Mouse (Mus musculus): Measurements from ENCODE around the gene Ceacam19. TPM values are rescaled to one million over a fixed set of nuclear protein-coding genes. Genes with fewer than 3 reads are reported as not detected.

The Ceacam19 gene
- polyA plus RNA-seq, 1 experiment from 2014 or later = not detected

- Histone ChIP-seq H3K9ac (ENCODE audit: low read length) (no peak overlapping the region), H3K9me3 (ENCODE audit: control insufficient read depth, low read length) (no peaks in the 10 kb centered on the region), H3K4me3 (ENCODE audit: low read depth, low read length) (no peak overlapping the region), H3K4me2 (ENCODE audit: low read depth, low read length, severe bottlenecking) (no peak overlapping the region), H3K36me3 (ENCODE audit: control insufficient read depth, insufficient read depth, low read length) (no peaks in the 10 kb centered on the region), H3K4me1 (replicated peaks; ENCODE audit: control insufficient read depth, insufficient read depth, low read length) (no peaks in the 10 kb centered on the region), H3K27me3 (ENCODE audit: control insufficient read depth, insufficient read depth, low read length) (no peaks in the 10 kb centered on the region), H3K27ac (ENCODE audit: low read depth, low read length) (no peak overlapping the region)
- ATAC-seq (replicated peaks; ENCODE audit: low FRiP score) (no peak), DNase-seq (ENCODE audit: low spot score) (no peak)
- WGBS = 90% methylated on average over 16 of the region's 16 CpGs
Measured at GRCm38 (mm10) chr7:19867751-19868399, 19.9 kb downstream of the Ceacam19 start.

- no peaks in the 10 kb centered on the region for H3K4me1 ChIP-seq (replicated peaks; ENCODE audit: control insufficient read depth, insufficient read depth, low read length)
- no peaks in the 10 kb centered on the region for H3K36me3 ChIP-seq (ENCODE audit: control insufficient read depth, insufficient read depth, low read length)
- H3K4me3 ChIP-seq (ENCODE audit: low read depth, low read length) = no peak overlapping the region
- DNase-seq (ENCODE audit: low spot score) = no peak
- no peaks in the 10 kb centered on the region for H3K27me3 ChIP-seq (ENCODE audit: control insufficient read depth, insufficient read depth, low read length)
- no peak overlapping the region for H3K9ac ChIP-seq (ENCODE audit: low read length)
- no peak overlapping the region for H3K27ac ChIP-seq (ENCODE audit: low read depth, low read length)
- 88% methylated on average over 6 of the region's 6 CpGs for WGBS
- ATAC-seq (replicated peaks; ENCODE audit: low FRiP score) = no peak
- H3K4me2 ChIP-seq (ENCODE audit: low read depth, low read length, severe bottlenecking) = no peak overlapping the region
- H3K9me3 ChIP-seq (ENCODE audit: control insufficient read depth, low read length) = no peaks in the 10 kb centered on the region
Measured at GRCm38 (mm10) chr7:19866490-19866889, 21.3 kb downstream of the Ceacam19 start.

GRCm38 (mm10) chr7:19865246-19866036 lies 22.3 kb downstream of the Ceacam19 start:
- 88% methylated on average over 8 of the region's 8 CpGs for WGBS
- Histone ChIP-seq H3K9ac (ENCODE audit: low read length) (no peak overlapping the region), H3K9me3 (ENCODE audit: control insufficient read depth, low read length) (no peaks in the 10 kb centered on the region), H3K27ac (ENCODE audit: low read depth, low read length) (no peak overlapping the region), H3K36me3 (ENCODE audit: control insufficient read depth, insufficient read depth, low read length) (no peaks in the 10 kb centered on the region), H3K4me3 (ENCODE audit: low read depth, low read length) (no peak overlapping the region), H3K4me2 (ENCODE audit: low read depth, low read length, severe bottlenecking) (no peak overlapping the region), H3K27me3 (ENCODE audit: control insufficient read depth, insufficient read depth, low read length) (no peaks in the 10 kb centered on the region), H3K4me1 (replicated peaks; ENCODE audit: control insufficient read depth, insufficient read depth, low read length) (no peaks in the 10 kb centered on the region)
- DNase-seq (ENCODE audit: low spot score) (no peak), ATAC-seq (replicated peaks; ENCODE audit: low FRiP score) (no peak)

- no peaks in the 10 kb centered on the region for H3K4me1 ChIP-seq (replicated peaks; ENCODE audit: control insufficient read depth, insufficient read depth, low read length)
- no peak overlapping the region for H3K4me3 ChIP-seq (ENCODE audit: low read depth, low read length)
- no peak for DNase-seq (ENCODE audit: low spot score)
- H3K36me3 ChIP-seq (ENCODE audit: control insufficient read depth, insufficient read depth, low read length) = no peaks in the 10 kb centered on the region
- no peak overlapping the region for H3K27ac ChIP-seq (ENCODE audit: low read depth, low read length)
- no peak for ATAC-seq (replicated peaks; ENCODE audit: low FRiP score)
- WGBS = 38% methylated on average over 2 of the region's 2 CpGs
- no peaks in the 10 kb centered on the region for H3K27me3 ChIP-seq (ENCODE audit: control insufficient read depth, insufficient read depth, low read length)
- no peak overlapping the region for H3K9ac ChIP-seq (ENCODE audit: low read length)
- no peak overlapping the region for H3K4me2 ChIP-seq (ENCODE audit: low read depth, low read length, severe bottlenecking)
- H3K9me3 ChIP-seq (ENCODE audit: control insufficient read depth, low read length) = no peaks in the 10 kb centered on the region
Measured at GRCm38 (mm10) chr7:19864241-19864640, 23.5 kb downstream of the Ceacam19 start.

- H3K4me2 ChIP-seq (ENCODE audit: low read depth, low read length, severe bottlenecking) = no peak within 1 kb of the TSS
- H3K27ac ChIP-seq (ENCODE audit: low read depth, low read length) = no peak within 1 kb of the TSS
- DNase-seq (ENCODE audit: low spot score) (no peak), ATAC-seq (replicated peaks; ENCODE audit: low FRiP score) (no peak)
- WGBS = 80% methylated on average over 9 of the region's 9 CpGs
- no peaks in the 10 kb centered on the region for H3K4me1 ChIP-seq (replicated peaks; ENCODE audit: control insufficient read depth, insufficient read depth, low read length)
- no peaks in the 10 kb centered on the region for H3K36me3 ChIP-seq (ENCODE audit: control insufficient read depth, insufficient read depth, low read length)
- H3K9me3 ChIP-seq (ENCODE audit: control insufficient read depth, low read length) = no peaks in the 10 kb centered on the region
- no peak within 1 kb of the TSS for H3K4me3 ChIP-seq (ENCODE audit: low read depth, low read length)
- H3K9ac ChIP-seq (ENCODE audit: low read length) = no peak within 1 kb of the TSS
- H3K27me3 ChIP-seq (ENCODE audit: control insufficient read depth, insufficient read depth, low read length) = no peaks in the 10 kb centered on the region
Measured at GRCm38 (mm10) chr7:19861199-19861598, 26.6 kb downstream of the Ceacam19 start, which contains the start of gene Ceacam16. Gene Ceacam16 (minus strand): TSS chr7:19861299.

- Histone ChIP-seq H3K9ac (ENCODE audit: low read length) (no peak overlapping the region), H3K9me3 (ENCODE audit: control insufficient read depth, low read length) (no peaks in the 10 kb centered on the region), H3K4me2 (ENCODE audit: low read depth, low read length, severe bottlenecking) (no peak overlapping the region), H3K36me3 (ENCODE audit: control insufficient read depth, insufficient read depth, low read length) (no peaks in the 10 kb centered on the region), H3K4me3 (ENCODE audit: low read depth, low read length) (no peak overlapping the region), H3K27ac (ENCODE audit: low read depth, low read length) (no peak overlapping the region), H3K27me3 (ENCODE audit: control insufficient read depth, insufficient read depth, low read length) (no peaks in the 10 kb centered on the region), H3K4me1 (replicated peaks; ENCODE audit: control insufficient read depth, insufficient read depth, low read length) (no peaks in the 10 kb centered on the region)
- ATAC-seq (replicated peaks; ENCODE audit: low FRiP score) (no peak), DNase-seq (ENCODE audit: low spot score) (no peak)
- 82% methylated on average over 10 of the region's 10 CpGs for WGBS
Measured at GRCm38 (mm10) chr7:19859740-19860139, 28.0 kb downstream of the Ceacam19 start.

- no peak overlapping the region for H3K4me2 ChIP-seq (ENCODE audit: low read depth, low read length, severe bottlenecking)
- no peaks in the 10 kb centered on the region; the same call in 1 of the 2 replicates for H3K9me3 ChIP-seq (ENCODE audit: control insufficient read depth, low read length)
- WGBS = 89% methylated on average over 6 of the region's 6 CpGs
- ATAC-seq (replicated peaks; ENCODE audit: low FRiP score) (no peak), DNase-seq (ENCODE audit: low spot score) (no peak)
- H3K4me3 ChIP-seq (ENCODE audit: low read depth, low read length) = no peak overlapping the region
- H3K27me3 ChIP-seq (ENCODE audit: control insufficient read depth, insufficient read depth, low read length) = no peaks in the 10 kb centered on the region
- no peak overlapping the region for H3K27ac ChIP-seq (ENCODE audit: low read depth, low read length)
- no peak overlapping the region for H3K9ac ChIP-seq (ENCODE audit: low read length)
- H3K36me3 ChIP-seq (ENCODE audit: control insufficient read depth, insufficient read depth, low read length) = no peaks in the 10 kb centered on the region
- H3K4me1 ChIP-seq (replicated peaks; ENCODE audit: control insufficient read depth, insufficient read depth, low read length) = no peaks in the 10 kb centered on the region
Measured at GRCm38 (mm10) chr7:19856283-19856682, 31.5 kb downstream of the Ceacam19 start.

- Histone ChIP-seq H3K27ac (ENCODE audit: low read depth, low read length) (no peak overlapping the region), H3K4me3 (ENCODE audit: low read depth, low read length) (no peak overlapping the region), H3K4me2 (ENCODE audit: low read depth, low read length, severe bottlenecking) (no peak overlapping the region), H3K36me3 (ENCODE audit: control insufficient read depth, insufficient read depth, low read length) (no peaks in the 10 kb centered on the region), H3K9ac (ENCODE audit: low read length) (no peak overlapping the region), H3K27me3 (ENCODE audit: control insufficient read depth, insufficient read depth, low read length) (no peaks in the 10 kb centered on the region), H3K9me3 (ENCODE audit: control insufficient read depth, low read length) (no peaks in the 10 kb centered on the region; the same call in 1 of the 2 replicates), H3K4me1 (replicated peaks; ENCODE audit: control insufficient read depth, insufficient read depth, low read length) (no peaks in the 10 kb centered on the region)
- ATAC-seq (replicated peaks; ENCODE audit: low FRiP score) (no peak), DNase-seq (ENCODE audit: low spot score) (no peak)
- 85% methylated on average over 5 of the region's 5 CpGs for WGBS
Measured at GRCm38 (mm10) chr7:19855663-19856062, 32.1 kb downstream of the Ceacam19 start.
